Mouse (Mus musculus) lung, postnatal 0 days (tissue): ENCODE measurements around the gene Insc.

Source experiments
- CTCF ChIP-seq: IDR thresholded peaks from 2 replicates; pipeline ENCODE4 v1.5.1; 2016; ENCODE audit warnings: antibody characterized with exemption, mild to moderate bottlenecking
- EP300 ChIP-seq: IDR thresholded peaks from 2 replicates; pipeline ENCODE4 v1.6.1; 2016; ENCODE audit warnings: antibody characterized with exemption, mild to moderate bottlenecking, control low read depth

DNA sequence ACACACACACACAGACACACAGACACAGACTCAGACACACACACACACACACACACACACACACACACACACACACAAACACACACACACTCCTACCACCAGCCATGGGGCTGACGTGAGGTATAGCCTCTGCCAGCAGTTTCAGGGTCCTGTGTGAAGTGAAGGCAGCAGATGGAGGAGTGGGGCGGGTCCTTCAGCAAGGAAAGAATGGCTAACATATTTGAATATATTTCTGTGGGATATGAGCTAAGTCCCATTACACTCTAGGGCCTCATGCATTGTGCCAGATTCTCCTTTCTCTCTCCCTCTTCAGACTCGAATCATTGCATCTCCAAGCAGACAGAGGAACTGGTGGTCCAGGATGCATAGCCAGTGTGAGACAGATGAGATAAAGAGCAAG, 74.9 kb downstream of the Insc start:
- TF ChIP-seq CTCF (no peak), EP300 (no peak)
